Mouse (Mus musculus) G1E-ER4 (cell line): ENCODE measurements around the gene Dtd1. TPM values are rescaled to one million over a fixed set of nuclear protein-coding genes. Genes with fewer than 3 reads are reported as not detected.

Source experiments
- GATA1 ChIP-seq: IDR thresholded peaks from one replicate; pipeline ENCODE4 v1.8.0; 2012; ENCODE audit warnings: low read length, inconsistent platforms
- polyA plus RNA-seq: library from polyadenylated mRNA; stranded (reverse); fragments of >175 nt; gene quantifications from 2 replicates; pipeline ENCODE4 v1.2.3, GENCODE M21; 2012

Dtd1 gene
- 15.0 and 24.3 TPM in 2 replicates for polyA plus RNA-seq

- TF ChIP-seq GATA1, result no peak
These were observed at the start of gene Dtd1 for GRCm38 (mm10) chr2:144599831-144600687. Gene Dtd1, plus strand, starts transcription at chr2:144599897.

GRCm38 (mm10) chr2:144550529-144550928 is 49.2 kb upstream of the Dtd1 start, which contains the start of gene Rbbp9:
Gene Rbbp9, minus strand, starts transcription at chr2:144550869.
- TF ChIP-seq GATA1, result no peak

- no peak for TF ChIP-seq GATA1
These were observed 45.8 kb upstream of the Dtd1 start for GRCm38 (mm10) chr2:144553905-144554304.

- TF ChIP-seq GATA1, result no peak
These were observed 44.3 kb upstream of the Dtd1 start for GRCm38 (mm10) chr2:144555286-144555819.

GRCm38 (mm10) chr2:144555820-144556552 is 43.7 kb upstream of the Dtd1 start, which contains the start of gene Sec23b:
Gene Sec23b, plus strand, starts transcription at chr2:144556229.
- no peak for TF ChIP-seq GATA1

GRCm38 (mm10) chr2:144588723-144589122 is 11.0 kb upstream of the Dtd1 start:
- TF ChIP-seq GATA1, result no peak

- TF ChIP-seq GATA1, result no peak
These were observed 5.6 kb upstream of the Dtd1 start, which contains the start of gene Smim26 for GRCm38 (mm10) chr2:144593951-144594651. Gene Smim26, plus strand, starts transcription at chr2:144594054.

- no peak for TF ChIP-seq GATA1
These were observed 1.7 kb upstream of the Dtd1 start for GRCm38 (mm10) chr2:144598006-144598405.

GRCm38 (mm10) chr2:144601576-144601975 is 1.9 kb downstream of the Dtd1 start:
- TF ChIP-seq GATA1, result no peak

- no peak for TF ChIP-seq GATA1
These were observed 14.3 kb downstream of the Dtd1 start for GRCm38 (mm10) chr2:144613956-144614355.

GRCm38 (mm10) chr2:144617074-144617874 is 17.6 kb downstream of the Dtd1 start:
- no peak for TF ChIP-seq GATA1

- TF ChIP-seq GATA1, result no peak
These were observed 21.8 kb downstream of the Dtd1 start for GRCm38 (mm10) chr2:144621491-144621890.

GRCm38 (mm10) chr2:144633551-144633950 is 33.9 kb downstream of the Dtd1 start:
- no peak for TF ChIP-seq GATA1

GRCm38 (mm10) chr2:144634231-144634630 is 34.5 kb downstream of the Dtd1 start:
- TF ChIP-seq GATA1, result no peak

GRCm38 (mm10) chr2:144634729-144635128 is 35.0 kb downstream of the Dtd1 start:
- TF ChIP-seq GATA1, result no peak
